Mouse (Mus musculus): ENCODE data around the gene Nxf3. TPM values are rescaled to one million over a fixed set of nuclear protein-coding genes. Genes with fewer than 3 reads are reported as not detected.
"Not testable (repeated sequence)": the region's sequence is repeated elsewhere in the genome, so short reads cannot be mapped to it uniquely, and the experiment has no call there.

Gene Nxf3
- polyA plus RNA-seq, 1 experiment from 2014 or later: not detected

- not testable (repeated sequence) for H3K36me3 ChIP-seq; H3K4me1 ChIP-seq (replicated peaks); H3K9me3 ChIP-seq; H3K27me3 ChIP-seq
- Histone ChIP-seq H3K4me3 (replicated peaks) (peak overlapping the region; percentile 49), H3K27ac (peak overlapping the region; percentile 81), H3K9ac (replicated peaks) (peak overlapping the region; percentile 73), H3K4me2 (replicated peaks) (peak overlapping the region; percentile 56)
- peak; percentile 84 for ATAC-seq
- WGBS: 21% methylated on average over 10 of the region's 48 CpGs
These were observed 17.7 kb downstream of the Nxf3 start for GRCm38 (mm10) chrX:136067201-136067991.

DNA sequence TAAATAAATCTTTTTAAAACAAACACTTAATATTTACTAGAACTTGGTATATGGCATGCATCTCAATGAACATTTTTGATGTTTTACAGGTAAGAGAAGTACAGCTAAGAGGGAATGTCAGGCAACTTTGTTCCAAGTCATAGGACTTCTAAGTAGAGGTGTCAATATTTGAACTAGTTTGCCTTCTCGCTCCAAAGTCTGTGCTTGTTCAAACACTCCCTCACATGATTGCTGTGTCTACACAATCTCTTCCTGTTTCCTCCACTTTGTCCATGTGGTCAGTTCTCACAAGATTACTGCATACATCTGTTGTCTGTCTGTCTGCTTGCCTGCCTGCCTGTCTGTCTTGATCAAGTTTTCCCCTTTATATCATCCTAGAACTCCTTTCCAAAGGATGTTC lies 24.4 kb downstream of the Nxf3 start:
- no peak for ATAC-seq
- WGBS: 85% methylated on average over 1 of the region's 1 CpGs
- H3K4me2 ChIP-seq (replicated peaks): no peak overlapping the region

DNA sequence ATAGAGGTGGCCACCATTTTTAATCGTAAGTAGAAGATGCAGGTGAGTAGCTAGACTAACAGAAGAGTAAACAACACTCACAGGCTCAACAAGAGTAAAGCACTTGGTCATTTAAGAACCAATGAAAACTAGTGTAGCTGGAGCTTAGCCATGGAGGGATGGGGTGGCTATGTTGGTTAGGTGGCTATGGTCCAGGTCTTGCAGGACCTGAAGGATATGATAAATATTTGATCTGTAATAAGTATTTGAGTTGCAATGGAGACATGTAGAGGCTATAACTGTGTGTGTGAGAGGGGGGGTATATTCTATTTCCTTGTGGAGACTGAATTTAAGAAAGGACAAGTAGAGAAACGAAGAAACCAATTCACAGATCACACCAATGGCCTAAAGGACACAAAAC lies 33.8 kb downstream of the Nxf3 start:
- no peaks in the 10 kb centered on the region for H3K27me3 ChIP-seq
- H3K9me3 ChIP-seq: no peaks in the 10 kb centered on the region
- 74% methylated on average over 2 of the region's 2 CpGs for WGBS
- H3K27ac ChIP-seq: no peak overlapping the region
- H3K4me3 ChIP-seq (replicated peaks): no peak overlapping the region
- no peak overlapping the region for H3K4me2 ChIP-seq (replicated peaks)
- H3K36me3 ChIP-seq: no peaks in the 10 kb centered on the region
- H3K4me1 ChIP-seq (replicated peaks): no peaks in the 10 kb centered on the region
- no peak for ATAC-seq
- H3K9ac ChIP-seq (replicated peaks): no peak overlapping the region

More for the DNA sequence above, 24.4 kb downstream of the Nxf3 start:
- Histone ChIP-seq H3K9me3 (no peaks in the 10 kb centered on the region), H3K27ac (no peak overlapping the region), H3K9ac (replicated peaks) (no peak overlapping the region), H3K4me1 (replicated peaks) (no peaks in the 10 kb centered on the region), H3K4me3 (replicated peaks) (no peak overlapping the region), H3K27me3 (peaks cover 6% of the 10 kb centered on the region; the same call in 1 of the 2 replicates), H3K36me3 (no peaks in the 10 kb centered on the region)

GRCm38 (mm10) chrX:136047528-136047927 lies 37.5 kb downstream of the Nxf3 start:
- H3K4me1 ChIP-seq (replicated peaks): no peaks in the 10 kb centered on the region
- no peak overlapping the region for H3K4me2 ChIP-seq (replicated peaks)
- WGBS: 16% methylated on average over 5 of the region's 5 CpGs
- no peaks in the 10 kb centered on the region for H3K9me3 ChIP-seq
- no peaks in the 10 kb centered on the region for H3K36me3 ChIP-seq
- ATAC-seq: peak; percentile 66; the same call in 1 of the 2 replicates
- H3K27me3 ChIP-seq: no peaks in the 10 kb centered on the region
- no peak overlapping the region for H3K27ac ChIP-seq
- no peak overlapping the region for H3K9ac ChIP-seq (replicated peaks)
- H3K4me3 ChIP-seq (replicated peaks): no peak overlapping the region

DNA sequence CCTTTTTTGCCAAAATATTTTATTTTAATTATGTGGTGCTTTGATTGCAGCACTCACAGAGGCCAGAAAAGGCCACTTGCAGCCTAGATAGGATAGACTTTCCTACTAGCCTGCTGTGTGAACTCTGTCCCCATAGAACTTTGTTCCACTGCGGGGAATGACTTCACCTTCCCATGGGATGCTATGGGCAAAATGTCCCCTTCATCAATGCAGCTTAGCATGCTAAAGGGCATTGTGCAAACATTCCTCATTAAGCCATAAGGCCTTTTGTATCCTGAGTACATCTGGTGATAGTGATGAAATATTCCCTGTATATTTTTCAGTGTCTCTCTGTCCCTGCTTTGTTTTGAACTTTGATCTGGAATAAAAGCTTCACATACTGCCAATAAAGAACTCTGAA lies 41.3 kb downstream of the Nxf3 start:
- 71% methylated on average over 1 of the region's 1 CpGs for WGBS
- Histone ChIP-seq H3K9ac (replicated peaks) (no peak overlapping the region), H3K4me1 (replicated peaks) (no peaks in the 10 kb centered on the region), H3K4me2 (replicated peaks) (no peak overlapping the region), H3K36me3 (no peaks in the 10 kb centered on the region), H3K9me3 (no peaks in the 10 kb centered on the region), H3K4me3 (replicated peaks) (no peak overlapping the region), H3K27ac (no peak overlapping the region), H3K27me3 (0 out of 2 replicates have a peak, but pooled peaks cover 5% of the 10 kb centered on the region)
- no peak for ATAC-seq

- not testable (repeated sequence) for H3K27ac ChIP-seq; H3K4me1 ChIP-seq (replicated peaks); H3K9me3 ChIP-seq; H3K36me3 ChIP-seq; H3K9ac ChIP-seq (replicated peaks); H3K27me3 ChIP-seq
- H3K4me2 ChIP-seq (replicated peaks): peak within 1 kb of the TSS; percentile 52
- H3K4me3 ChIP-seq (replicated peaks): peak within 1 kb of the TSS; percentile 36
- WGBS: 44% methylated on average over 11 of the region's 49 CpGs
- ATAC-seq: peak; percentile 97
These were observed 52.0 kb downstream of the Nxf3 start, which contains the start of gene Arxes1 for GRCm38 (mm10) chrX:136032799-136033763. Gene Arxes1, plus strand, starts transcription at chrX:136033367.

- no peaks in the 10 kb centered on the region; the same call in 1 of the 2 replicates for H3K4me1 ChIP-seq (replicated peaks)
- H3K9ac ChIP-seq (replicated peaks): no peak overlapping the region
- WGBS: 51% methylated on average over 1 of the region's 1 CpGs
These were observed 54.7 kb downstream of the Nxf3 start for GRCm38 (mm10) chrX:136030331-136030730.

More at GRCm38 (mm10) chrX:136030331-136030730, 54.7 kb downstream of the Nxf3 start:
- no peaks in the 10 kb centered on the region for H3K36me3 ChIP-seq
- H3K4me2 ChIP-seq (replicated peaks): no peak overlapping the region
- no peak overlapping the region for H3K27ac ChIP-seq
- no peaks in the 10 kb centered on the region for H3K27me3 ChIP-seq
- no peaks in the 10 kb centered on the region for H3K9me3 ChIP-seq
- no peak for ATAC-seq
- no peak overlapping the region for H3K4me3 ChIP-seq (replicated peaks)

Other genes starting within 250 kb of the Nxf3 start
- gene Gprasp2, start 246.2 kb downstream of the Nxf3 start, polyA plus RNA-seq (2015; fragmentation: Nextera tagmentation; extraction: Ambion mirVana): 157 and 166 TPM in 2 replicates
- 243 and 276 TPM in 2 replicates for gene Arxes2, start 91.4 kb downstream of the Nxf3 start, polyA plus RNA-seq (2015; fragmentation: Nextera tagmentation; extraction: Ambion mirVana)
- gene Arxes1, start 51.9 kb downstream of the Nxf3 start, polyA plus RNA-seq (2015; fragmentation: Nextera tagmentation; extraction: Ambion mirVana): 95.2 and 109 TPM in 2 replicates
- gene Bex2, start 17.0 kb downstream of the Nxf3 start, polyA plus RNA-seq (2015; fragmentation: Nextera tagmentation; extraction: Ambion mirVana): 586 and 639 TPM in 2 replicates
- 108 and 121 TPM in 2 replicates for gene Bex4, start 53.7 kb upstream of the Nxf3 start, polyA plus RNA-seq (2015; fragmentation: Nextera tagmentation; extraction: Ambion mirVana)
- 134 and 143 TPM in 2 replicates for gene Tceal8, start 87.1 kb upstream of the Nxf3 start, polyA plus RNA-seq (2015; fragmentation: Nextera tagmentation; extraction: Ambion mirVana)
- gene Tceal5, start 118.6 kb upstream of the Nxf3 start, polyA plus RNA-seq (2015; fragmentation: Nextera tagmentation; extraction: Ambion mirVana): 17.5 and 20.1 TPM in 2 replicates
- gene Tceal7, start 129.5 kb upstream of the Nxf3 start, polyA plus RNA-seq (2015; fragmentation: Nextera tagmentation; extraction: Ambion mirVana): 1.5 and 1.7 TPM in 2 replicates
- 179 and 186 TPM in 2 replicates for gene Bex1, start 130.3 kb upstream of the Nxf3 start, polyA plus RNA-seq (2015; fragmentation: Nextera tagmentation; extraction: Ambion mirVana)
- gene Tceal9, start 159.8 kb upstream of the Nxf3 start, polyA plus RNA-seq (2015; fragmentation: Nextera tagmentation; extraction: Ambion mirVana): 354 and 388 TPM in 2 replicates
- 705 TPM in 2 replicates for gene Bex3, start 185.0 kb upstream of the Nxf3 start, polyA plus RNA-seq (2015; fragmentation: Nextera tagmentation; extraction: Ambion mirVana)